Mouse (Mus musculus) spleen, adult 18-20 months (tissue): ENCODE data around the gene Cltb.

ENCODE experiments used
- DNase-seq, 2 experiments: peaks; one replicate each; pipeline ENCODE4 v3.0.0; 2022; ENCODE audit warnings: mixed read lengths in 2 of 2

Cltb gene

DNA sequence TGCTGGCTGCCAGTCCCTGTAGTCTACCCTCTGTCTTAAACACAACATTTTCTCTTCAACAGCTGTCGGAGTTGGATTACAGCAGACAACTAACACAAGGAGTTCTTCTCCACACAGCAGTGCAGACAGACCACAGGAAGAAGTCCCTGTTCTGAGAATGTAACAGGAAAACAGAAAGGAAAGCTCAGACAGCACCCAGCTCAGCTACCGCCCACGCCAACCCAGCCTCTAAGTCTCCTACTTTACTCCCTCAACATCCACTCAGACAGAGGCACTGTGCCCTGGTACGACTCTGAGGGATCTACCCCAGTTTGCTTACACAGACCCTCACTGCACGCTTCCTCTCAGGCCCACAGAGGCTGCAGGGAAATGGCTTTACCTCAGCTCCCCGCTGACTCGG, 50.5 kb downstream of the Cltb start:
- no peak for DNase-seq

DNA sequence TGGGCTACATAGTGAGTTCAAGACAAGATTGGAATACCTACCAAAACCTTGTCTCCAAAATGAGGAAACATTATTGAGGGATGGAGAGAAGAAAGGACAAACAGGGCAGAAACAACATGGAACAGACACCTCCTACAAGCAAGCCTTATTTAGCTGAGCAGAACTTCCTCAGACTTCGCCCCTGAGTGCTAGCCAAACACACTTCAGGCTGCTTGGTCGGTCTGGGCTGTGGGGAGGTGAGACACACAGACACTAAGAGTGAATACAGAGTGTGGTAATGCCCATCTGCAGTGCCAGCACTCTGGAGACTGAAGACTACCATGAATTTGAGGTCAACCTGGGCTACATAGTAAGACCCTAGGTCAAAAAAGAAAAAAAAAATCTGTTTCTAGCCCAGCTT, 51.5 kb downstream of the Cltb start:
- no peak for DNase-seq

DNA sequence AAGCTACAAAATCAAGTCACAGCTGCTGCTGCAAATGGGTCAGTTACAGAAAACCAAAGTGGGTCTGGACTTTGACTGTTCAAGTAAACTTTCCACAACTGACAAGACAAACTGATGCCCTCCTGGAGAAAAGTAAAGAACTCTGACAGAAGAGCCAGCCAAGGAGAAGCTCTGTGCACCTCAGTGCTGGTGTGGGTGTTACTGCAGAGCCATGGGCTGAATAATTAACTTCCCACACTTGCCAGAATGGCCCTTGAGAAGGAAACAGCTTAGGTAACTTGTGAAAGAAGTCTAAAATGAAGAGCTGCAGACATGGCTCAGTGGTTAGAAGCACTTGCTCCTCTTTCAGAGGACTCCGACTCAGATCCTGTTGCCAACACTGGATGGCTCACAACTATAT, 53.5 kb downstream of the Cltb start:
- DNase-seq: no peak

DNA sequence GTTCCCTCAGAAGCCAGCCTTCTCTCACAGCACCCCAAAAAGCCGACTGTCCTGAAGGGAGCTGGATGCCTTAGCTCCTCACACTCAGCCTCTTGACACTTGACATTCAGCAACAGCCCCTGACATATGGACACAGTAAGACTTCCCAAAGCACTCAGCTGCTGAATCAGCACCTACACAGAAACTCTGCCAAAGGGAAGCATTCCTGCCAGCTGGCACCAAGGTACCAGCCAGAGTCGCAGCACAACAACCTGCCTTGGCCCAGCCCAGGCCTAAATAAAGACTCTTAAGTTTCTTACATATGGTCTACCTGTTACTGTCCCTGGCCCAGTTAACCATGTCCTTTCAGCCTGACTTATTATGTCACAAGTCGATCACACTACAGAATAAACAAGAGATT, 54.3 kb downstream of the Cltb start:
- DNase-seq: no peak

DNA sequence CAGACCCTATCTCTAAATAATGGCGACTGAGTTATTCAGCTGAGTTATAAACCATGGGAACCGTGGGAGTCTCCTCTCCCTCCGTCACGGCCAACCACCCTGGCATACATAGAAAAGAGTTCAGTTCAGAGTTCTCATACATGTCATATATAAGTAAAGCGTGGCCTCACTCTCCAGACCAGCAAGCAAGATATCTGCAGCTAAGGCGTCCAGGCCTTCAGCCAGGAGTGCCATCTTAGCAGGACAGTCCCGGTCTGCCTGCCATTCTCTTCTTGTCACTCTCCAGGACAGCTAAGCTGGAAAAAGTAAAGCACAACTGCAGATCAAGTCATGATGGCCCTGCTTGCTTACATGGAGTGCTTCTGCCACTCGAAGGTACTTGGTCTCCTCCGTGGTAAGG, 55.0 kb downstream of the Cltb start:
- DNase-seq: no peak

DNA sequence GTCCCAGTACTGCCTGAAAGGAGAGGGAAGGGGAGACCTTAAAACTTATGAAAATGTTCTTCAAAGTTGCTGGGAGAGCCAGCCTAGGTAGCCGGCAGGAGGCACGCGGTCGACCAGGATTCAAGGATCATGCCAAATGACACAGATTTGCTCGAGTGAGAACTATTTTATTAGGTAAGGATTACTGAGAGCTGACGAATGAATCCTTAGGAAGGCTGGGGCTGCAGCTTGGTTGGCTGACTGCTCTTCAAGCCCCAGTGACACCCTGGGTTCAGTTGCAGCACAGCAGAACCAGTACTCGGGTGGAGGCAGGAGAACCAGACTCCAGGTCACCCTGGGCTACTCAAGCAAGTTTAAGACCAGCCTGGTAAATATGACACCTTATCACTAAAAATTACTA, 63.1 kb downstream of the Cltb start:
- DNase-seq: no peak
